Mouse (Mus musculus): ENCODE measurements around the gene Suco. TPM values are rescaled to one million over a fixed set of nuclear protein-coding genes. Genes with fewer than 3 reads are reported as not detected.

The Suco gene
- polyA plus RNA-seq, 1 experiment = not detected

- H3K4me3 ChIP-seq (ENCODE audit: insufficient read depth, low read depth, low read length) = no peak overlapping the region
- no peaks in the 10 kb centered on the region for H3K4me1 ChIP-seq (ENCODE audit: control insufficient read depth, insufficient read depth, low read length)
- TF ChIP-seq POLR2A (IDR thresholded peaks at IDR 0.05; ENCODE audit: insufficient read depth, low read depth, low read length) = no peak
- no peak for TF ChIP-seq CTCF (IDR thresholded peaks at IDR 0.05; ENCODE audit: insufficient read depth, low read depth, low read length)
- H3K27ac ChIP-seq (ENCODE audit: insufficient read depth, low read depth, low read length) = no peak overlapping the region
These were observed 76.7 kb downstream of the Suco start for GRCm38 (mm10) chr1:161799791-161800190.

DNA sequence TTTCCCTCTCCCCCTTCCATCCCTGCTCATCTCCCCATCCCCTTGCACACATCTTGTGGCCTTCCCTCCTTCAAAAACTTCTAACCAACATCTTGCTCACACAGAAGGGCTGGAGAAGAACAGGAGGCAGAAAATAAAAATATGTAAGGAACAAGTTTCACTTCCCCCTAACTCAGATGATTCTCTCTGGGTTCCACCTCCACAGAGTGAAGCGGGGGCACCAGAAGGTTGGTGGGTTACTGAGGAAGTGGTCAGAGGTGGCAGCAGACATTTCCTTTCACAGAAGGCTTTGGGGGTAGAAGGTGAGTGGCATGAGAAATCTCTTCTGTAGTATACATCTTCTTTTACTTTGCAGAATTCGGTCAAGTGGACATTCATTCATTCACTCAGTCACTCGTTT is 77.6 kb downstream of the Suco start:
- TF ChIP-seq CTCF (IDR thresholded peaks at IDR 0.05; ENCODE audit: insufficient read depth, low read depth, low read length) (no peak), POLR2A (IDR thresholded peaks at IDR 0.05; ENCODE audit: insufficient read depth, low read depth, low read length) (no peak)
- no peak overlapping the region for H3K27ac ChIP-seq (ENCODE audit: insufficient read depth, low read depth, low read length)
- no peaks in the 10 kb centered on the region for H3K4me1 ChIP-seq (ENCODE audit: control insufficient read depth, insufficient read depth, low read length)
- 92% methylated on average over 3 of the region's 3 CpGs for WGBS
- H3K4me3 ChIP-seq (ENCODE audit: insufficient read depth, low read depth, low read length) = no peak overlapping the region

GRCm38 (mm10) chr1:161794447-161795211 is 81.9 kb downstream of the Suco start:
- no peaks in the 10 kb centered on the region for H3K4me1 ChIP-seq (ENCODE audit: control insufficient read depth, insufficient read depth, low read length)
- 94% methylated on average over 10 of the region's 10 CpGs for WGBS
- H3K4me3 ChIP-seq (ENCODE audit: insufficient read depth, low read depth, low read length) = no peak overlapping the region
- no peak for TF ChIP-seq CTCF (IDR thresholded peaks at IDR 0.05; ENCODE audit: insufficient read depth, low read depth, low read length)
- no peak for TF ChIP-seq POLR2A (IDR thresholded peaks at IDR 0.05; ENCODE audit: insufficient read depth, low read depth, low read length)
- no peak overlapping the region for H3K27ac ChIP-seq (ENCODE audit: insufficient read depth, low read depth, low read length)

DNA sequence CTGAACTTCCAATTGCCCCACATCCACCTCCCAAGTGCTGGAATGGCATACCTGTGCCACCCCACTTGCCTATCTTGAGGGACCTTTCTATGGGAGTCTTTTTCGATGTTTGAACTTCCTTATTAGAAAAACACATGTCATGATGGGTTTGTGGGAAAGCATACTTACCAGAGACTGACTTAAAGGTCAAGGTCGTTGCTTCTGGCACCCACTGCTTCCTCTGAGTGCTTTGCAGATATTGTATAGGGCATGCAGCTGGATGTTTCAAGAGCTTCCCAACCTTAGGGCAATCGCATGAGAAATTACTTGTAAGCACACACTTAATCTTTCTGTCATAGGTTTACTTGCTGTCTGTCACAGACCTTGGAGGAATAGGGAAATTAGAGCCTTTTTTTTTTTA is 83.2 kb downstream of the Suco start:
- TF ChIP-seq POLR2A (IDR thresholded peaks at IDR 0.05; ENCODE audit: insufficient read depth, low read depth, low read length) (no peak), CTCF (IDR thresholded peaks at IDR 0.05; ENCODE audit: insufficient read depth, low read depth, low read length) (no peak)
- H3K4me3 ChIP-seq (ENCODE audit: insufficient read depth, low read depth, low read length) = no peak overlapping the region
- H3K4me1 ChIP-seq (ENCODE audit: control insufficient read depth, insufficient read depth, low read length) = no peaks in the 10 kb centered on the region
- no peak overlapping the region for H3K27ac ChIP-seq (ENCODE audit: insufficient read depth, low read depth, low read length)
- 87% methylated on average over 3 of the region's 3 CpGs for WGBS

DNA sequence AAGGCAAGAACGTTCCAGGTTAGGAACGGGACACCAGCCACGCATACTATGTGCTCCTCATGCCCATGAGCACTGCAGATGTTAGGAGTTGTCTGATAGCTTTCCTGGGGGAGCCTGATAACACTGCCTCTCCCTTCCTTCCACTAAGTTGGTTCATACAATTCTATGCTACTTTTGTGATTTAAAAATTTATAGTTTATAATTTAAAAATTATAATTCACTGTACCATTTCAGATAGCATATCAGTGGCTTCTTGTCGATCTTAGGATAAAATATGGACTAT is 83.9 kb downstream of the Suco start:
- Histone ChIP-seq H3K4me1 (ENCODE audit: control insufficient read depth, insufficient read depth, low read length) (no peaks in the 10 kb centered on the region), H3K27ac (ENCODE audit: insufficient read depth, low read depth, low read length) (no peak overlapping the region), H3K4me3 (ENCODE audit: insufficient read depth, low read depth, low read length) (no peak overlapping the region)
- WGBS = 92% methylated on average over 4 of the region's 4 CpGs
- TF ChIP-seq CTCF (IDR thresholded peaks at IDR 0.05; ENCODE audit: insufficient read depth, low read depth, low read length) = no peak
- no peak for TF ChIP-seq POLR2A (IDR thresholded peaks at IDR 0.05; ENCODE audit: insufficient read depth, low read depth, low read length)

DNA sequence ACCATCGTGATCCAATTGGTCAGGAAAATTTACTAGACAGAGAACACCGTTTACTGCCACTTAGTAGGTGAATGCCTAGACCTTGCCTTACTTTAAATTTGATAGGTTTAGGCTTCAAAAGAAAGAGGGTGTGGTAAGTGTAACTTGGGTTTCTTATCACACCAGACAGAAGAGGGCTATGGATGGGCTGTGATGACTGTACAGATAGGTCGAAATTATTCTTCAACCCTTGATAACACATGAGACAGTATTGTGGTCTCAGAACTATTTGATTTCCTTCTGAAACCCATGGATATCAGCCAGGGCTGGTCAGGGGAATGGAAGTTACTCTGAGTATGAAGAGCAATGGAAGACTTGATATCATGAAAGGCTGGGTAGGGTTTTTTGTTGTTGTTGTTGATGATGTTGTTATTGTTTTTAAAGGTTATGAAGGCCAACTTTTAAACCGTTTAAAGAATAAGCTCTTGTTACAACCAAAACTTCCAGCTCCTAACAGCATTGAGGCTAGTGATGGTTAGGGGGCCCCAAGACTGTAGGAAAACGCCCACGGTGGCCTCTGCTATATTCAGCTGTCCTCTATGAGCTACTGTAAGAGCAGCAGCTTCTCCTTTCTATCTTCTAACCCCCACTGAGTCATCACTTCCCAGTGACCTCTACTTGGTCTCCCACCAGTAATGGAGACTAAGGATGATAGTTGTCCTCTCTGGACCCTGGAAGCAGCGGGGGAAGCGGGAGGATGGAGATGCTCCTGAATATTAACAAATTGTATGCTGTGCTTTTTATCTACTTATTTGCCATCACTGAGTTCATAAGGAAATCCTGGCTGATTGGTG is 84.4 kb downstream of the Suco start:
- Histone ChIP-seq H3K4me3 (ENCODE audit: insufficient read depth, low read depth, low read length) (no peak overlapping the region), H3K27ac (ENCODE audit: insufficient read depth, low read depth, low read length) (no peak overlapping the region), H3K4me1 (ENCODE audit: control insufficient read depth, insufficient read depth, low read length) (no peaks in the 10 kb centered on the region)
- TF ChIP-seq CTCF (IDR thresholded peaks at IDR 0.05; ENCODE audit: insufficient read depth, low read depth, low read length) (no peak), POLR2A (IDR thresholded peaks at IDR 0.05; ENCODE audit: insufficient read depth, low read depth, low read length) (no peak)
- WGBS = 88% methylated on average over 8 of the region's 8 CpGs

DNA sequence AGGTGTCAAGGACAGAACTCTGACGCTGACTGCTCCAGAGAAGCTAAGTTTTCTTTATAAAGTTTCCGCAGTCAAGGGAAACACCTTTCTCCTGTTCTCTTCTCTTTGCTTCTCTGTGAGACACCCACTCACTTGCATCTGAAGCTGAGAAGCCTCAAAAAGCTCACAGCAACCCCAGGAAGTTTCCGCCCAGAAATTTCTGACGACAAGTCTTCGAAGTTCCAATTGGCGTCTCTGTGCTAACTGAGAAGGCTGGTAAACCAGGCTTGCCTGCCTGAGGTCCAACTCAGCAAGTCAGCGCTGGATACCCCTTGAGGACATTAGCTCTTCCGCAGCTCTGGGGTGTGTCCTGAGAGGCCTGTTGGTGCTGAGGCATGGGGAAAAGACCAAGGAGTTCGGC is 88.1 kb downstream of the Suco start, which contains the start of gene Fasl:
Gene Fasl, minus strand, starts transcription at position 157 of the 400 bp plus-strand sequence.
- TF ChIP-seq CTCF (IDR thresholded peaks at IDR 0.05; ENCODE audit: insufficient read depth, low read depth, low read length) = no peak
- TF ChIP-seq POLR2A (IDR thresholded peaks at IDR 0.05; ENCODE audit: insufficient read depth, low read depth, low read length) = no peak
- WGBS = 82% methylated on average over 9 of the region's 9 CpGs
- H3K4me3 ChIP-seq (ENCODE audit: insufficient read depth, low read depth, low read length) = no peak within 1 kb of the TSS
- H3K4me1 ChIP-seq (ENCODE audit: control insufficient read depth, insufficient read depth, low read length) = no peaks in the 10 kb centered on the region
- H3K27ac ChIP-seq (ENCODE audit: insufficient read depth, low read depth, low read length) = no peak within 1 kb of the TSS

GRCm38 (mm10) chr1:161782725-161783124 is 93.8 kb downstream of the Suco start:
- WGBS = 81% methylated on average over 2 of the region's 2 CpGs
- no peaks in the 10 kb centered on the region for H3K4me1 ChIP-seq (ENCODE audit: control insufficient read depth, insufficient read depth, low read length)
- no peak for TF ChIP-seq CTCF (IDR thresholded peaks at IDR 0.05; ENCODE audit: insufficient read depth, low read depth, low read length)
- TF ChIP-seq POLR2A (IDR thresholded peaks at IDR 0.05; ENCODE audit: insufficient read depth, low read depth, low read length) = no peak
- H3K27ac ChIP-seq (ENCODE audit: insufficient read depth, low read depth, low read length) = no peak overlapping the region
- H3K4me3 ChIP-seq (ENCODE audit: insufficient read depth, low read depth, low read length) = no peak overlapping the region

GRCm38 (mm10) chr1:161781594-161781993 is 94.9 kb downstream of the Suco start:
- Histone ChIP-seq H3K27ac (ENCODE audit: insufficient read depth, low read depth, low read length) (no peak overlapping the region), H3K4me3 (ENCODE audit: insufficient read depth, low read depth, low read length) (no peak overlapping the region), H3K4me1 (ENCODE audit: control insufficient read depth, insufficient read depth, low read length) (no peaks in the 10 kb centered on the region)
- 91% methylated on average over 5 of the region's 5 CpGs for WGBS
- no peak for TF ChIP-seq POLR2A (IDR thresholded peaks at IDR 0.05; ENCODE audit: insufficient read depth, low read depth, low read length)
- no peak for TF ChIP-seq CTCF (IDR thresholded peaks at IDR 0.05; ENCODE audit: insufficient read depth, low read depth, low read length)
